Mouse (Mus musculus) MEL (cell line): Measurements from ENCODE around the gene Secisbp2. TPM values are rescaled to one million over a fixed set of nuclear protein-coding genes. Genes with fewer than 3 reads are reported as not detected.

ENCODE experiments used
- DNase-seq: peaks from one replicate; pipeline ENCODE4 v3.0.0; 2011; ENCODE audit warnings: low read depth, low spot score
- H3K27ac ChIP-seq: 2 replicates; pipeline ENCODE4 v1.5.1; 2012; ENCODE audit warnings: low read depth, mild to moderate bottlenecking, control low read depth, low read length, moderate library complexity; ENCODE audit not compliant: control insufficient read depth
- H3K27me3 ChIP-seq, 2 experiments: fragments of 150-350 bp in 1 of 2; sonication (generic) in 1 of 2; 2 replicates each; pipeline ENCODE4 v1.6.1; 2012; ENCODE audit warnings: low read length in 2 of 2, mild to moderate bottlenecking in 2 of 2, improper control_type of control experiment in 1 of 2, moderate library complexity in 1 of 2; ENCODE audit not compliant: insufficient read depth in 2 of 2, control insufficient read depth in 1 of 2
- H3K36me3 ChIP-seq, 2 experiments: 2 replicates each; pipeline ENCODE4 v1.6.1; 2012 to 2014; ENCODE audit warnings: low read length in 2 of 2, improper control_type of control experiment in 1 of 2, inconsistent platforms in 1 of 2, mild to moderate bottlenecking in 1 of 2; ENCODE audit not compliant: insufficient read depth in 2 of 2, control insufficient read depth in 1 of 2
- H3K4me1 ChIP-seq, 2 experiments: fragments of 150-350 bp in 1 of 2; sonication (generic) in 1 of 2; 2 replicates each; pipeline ENCODE4 v1.6.1; 2012; ENCODE audit warnings: low read length in 2 of 2, improper control_type of control experiment in 1 of 2, mild to moderate bottlenecking in 1 of 2; ENCODE audit not compliant: insufficient read depth in 2 of 2, control insufficient read depth in 1 of 2
- H3K4me3 ChIP-seq, 2 experiments: fragments of 150-350 bp in 1 of 2; sonication (generic) in 1 of 2; 2 replicates each; pipeline ENCODE4 v1.5.1; 2012; ENCODE audit warnings: low read depth in 2 of 2, low read length in 2 of 2, mild to moderate bottlenecking in 2 of 2, moderate library complexity in 2 of 2, control low read depth in 1 of 2, improper control_type of control experiment in 1 of 2; ENCODE audit not compliant: control insufficient read depth in 1 of 2, insufficient read depth in 1 of 2
- H3K79me2 ChIP-seq: 2 replicates; pipeline ENCODE4 v1.6.1; 2012; ENCODE audit warnings: mild to moderate bottlenecking, low read length, moderate library complexity; ENCODE audit not compliant: control insufficient read depth, poor library complexity, insufficient read depth
- H3K9ac ChIP-seq: 2 replicates; pipeline ENCODE4 v1.6.1; 2012; ENCODE audit warnings: low read depth, mild to moderate bottlenecking, control low read depth, low read length, moderate library complexity; ENCODE audit not compliant: control insufficient read depth, poor library complexity, severe bottlenecking
- H3K9me3 ChIP-seq: fragments of 150-350 bp; sonication (generic); replicated peaks from 2 replicates; pipeline ENCODE4 v1.6.1; 2012; ENCODE audit warnings: mild to moderate bottlenecking, low read length, improper control_type of control experiment, moderate library complexity; ENCODE audit not compliant: insufficient read depth
- BHLHE40 ChIP-seq: IDR thresholded peaks from 2 replicates; pipeline ENCODE4 v1.6.1; 2012; ENCODE audit warnings: low read depth, mild to moderate bottlenecking, inconsistent platforms, low read length, improper control_type of control experiment, borderline replicate concordance
- CHD1 ChIP-seq: IDR thresholded peaks from 2 replicates; pipeline ENCODE4 v1.6.1; 2012; ENCODE audit warnings: low read depth, mild to moderate bottlenecking, inconsistent platforms, low read length, improper control_type of control experiment
- CHD2 ChIP-seq: IDR thresholded peaks from 2 replicates; pipeline ENCODE4 v1.6.1; 2011; ENCODE audit warnings: low read length, improper control_type of control experiment
- CTCF ChIP-seq, 3 experiments: IDR thresholded peaks in 2 of 3; conservative IDR thresholded peaks in 1 of 3; 2 replicates each; pipeline ENCODE4 v1.5.1; 2011 to 2012; ENCODE audit warnings: low read length in 3 of 3, low read depth in 2 of 3, mild to moderate bottlenecking in 2 of 3, improper control_type of control experiment in 1 of 3, inconsistent platforms in 1 of 3, mixed read lengths in 1 of 3, moderate library complexity in 1 of 3; ENCODE audit not compliant: control insufficient read depth in 1 of 3, insufficient read depth in 1 of 3, poor library complexity in 1 of 3, severe bottlenecking in 1 of 3
- ELF1 ChIP-seq: IDR thresholded peaks from 2 replicates; pipeline ENCODE4 v1.6.1; 2014; ENCODE audit warnings: low read depth, mild to moderate bottlenecking, inconsistent platforms, low read length, improper control_type of control experiment, moderate library complexity
- EP300 ChIP-seq, 2 experiments: IDR thresholded peaks; 2 replicates each; pipeline ENCODE4 v1.6.1; 2011; ENCODE audit warnings: improper control_type of control experiment in 2 of 2, low read length in 2 of 2, low read depth in 1 of 2, mild to moderate bottlenecking in 1 of 2
- ETS1 ChIP-seq: IDR thresholded peaks from 2 replicates; pipeline ENCODE4 v1.6.1; 2012; ENCODE audit warnings: low read depth, mild to moderate bottlenecking, inconsistent platforms, low read length, improper control_type of control experiment, moderate library complexity
- GABPA ChIP-seq: IDR thresholded peaks from 2 replicates; pipeline ENCODE4 v1.6.1; 2012; ENCODE audit warnings: low read depth, mild to moderate bottlenecking, inconsistent platforms, low read length, improper control_type of control experiment, moderate library complexity
- GATA1 ChIP-seq: IDR thresholded peaks from 2 replicates; pipeline ENCODE4 v1.6.1; 2011; ENCODE audit warnings: low read depth, low read length, improper control_type of control experiment
- HCFC1 ChIP-seq: IDR thresholded peaks from 2 replicates; pipeline ENCODE4 v1.6.1; 2012; ENCODE audit warnings: low read depth, mild to moderate bottlenecking, inconsistent platforms, low read length, improper control_type of control experiment, moderate library complexity
- JUND ChIP-seq: IDR thresholded peaks from 2 replicates; pipeline ENCODE4 v1.6.1; 2011; ENCODE audit warnings: low read depth, mild to moderate bottlenecking, improper control_type of control experiment, low read length
- KAT2A ChIP-seq: conservative IDR thresholded peaks from 2 replicates; pipeline ENCODE4 v1.6.1; 2012; ENCODE audit warnings: low read depth, low read length, improper control_type of control experiment, inconsistent platforms
- MAFK ChIP-seq: IDR thresholded peaks from 2 replicates; pipeline ENCODE4 v1.6.1; 2011; ENCODE audit warnings: low read depth, mild to moderate bottlenecking, low read length, improper control_type of control experiment, borderline replicate concordance
- MAX ChIP-seq: IDR thresholded peaks from 2 replicates; pipeline ENCODE4 v1.6.1; 2011; ENCODE audit warnings: low read length, improper control_type of control experiment
- MAZ ChIP-seq: IDR thresholded peaks from 2 replicates; pipeline ENCODE4 v1.6.1; 2012; ENCODE audit warnings: low read depth, mild to moderate bottlenecking, inconsistent platforms, low read length, improper control_type of control experiment
- MEF2A ChIP-seq: IDR thresholded peaks from 2 replicates; pipeline ENCODE4 v1.6.1; 2014; ENCODE audit warnings: low read depth, mild to moderate bottlenecking, inconsistent platforms, low read length, improper control_type of control experiment; ENCODE audit not compliant: poor library complexity, insufficient replicate concordance, severe bottlenecking; ENCODE audit errors: extremely low read depth
- MXI1 ChIP-seq: IDR thresholded peaks from 2 replicates; pipeline ENCODE4 v1.6.1; 2011; ENCODE audit warnings: mild to moderate bottlenecking, low read depth, low read length, improper control_type of control experiment
- MYB ChIP-seq: IDR thresholded peaks from 2 replicates; pipeline ENCODE4 v1.6.1; 2011; ENCODE audit warnings: mild to moderate bottlenecking, low read depth, low read length, improper control_type of control experiment
- MYC ChIP-seq: IDR thresholded peaks from 2 replicates; pipeline ENCODE4 v1.6.1; 2011; ENCODE audit warnings: low read depth, mild to moderate bottlenecking, low read length, improper control_type of control experiment, moderate library complexity
- NELFE ChIP-seq: IDR thresholded peaks from 2 replicates; pipeline ENCODE4 v1.6.1; 2011; ENCODE audit warnings: low read depth, low read length, improper control_type of control experiment
- NRF1 ChIP-seq: IDR thresholded peaks from 2 replicates; pipeline ENCODE4 v1.6.1; 2014; ENCODE audit warnings: low read depth, mild to moderate bottlenecking, inconsistent platforms, low read length, improper control_type of control experiment, moderate library complexity; ENCODE audit not compliant: poor library complexity, insufficient read depth, severe bottlenecking
- POLR2A ChIP-seq, 2 experiments: IDR thresholded peaks; 2 replicates each; pipeline ENCODE4 v1.6.1; 2011 to 2012; ENCODE audit warnings: low read length in 2 of 2, mild to moderate bottlenecking in 2 of 2, control low read depth in 1 of 2, improper control_type of control experiment in 1 of 2, low read depth in 1 of 2, moderate library complexity in 1 of 2; ENCODE audit not compliant: control insufficient read depth in 1 of 2, insufficient read depth in 1 of 2, poor library complexity in 1 of 2
- POLR2AphosphoS2 ChIP-seq: IDR thresholded peaks from 2 replicates; pipeline ENCODE4 v1.6.1; 2011; ENCODE audit warnings: low read length, improper control_type of control experiment
- POLR2AphosphoS5 ChIP-seq: IDR thresholded peaks from 2 replicates; pipeline ENCODE4 v1.6.1; 2012; ENCODE audit warnings: low read depth, borderline replicate concordance, mild to moderate bottlenecking, inconsistent platforms, low read length, moderate library complexity, mixed read lengths
- RAD21 ChIP-seq: IDR thresholded peaks from 2 replicates; pipeline ENCODE4 v1.6.1; 2011; ENCODE audit warnings: mild to moderate bottlenecking, low read depth, low read length, improper control_type of control experiment
- RCOR1 ChIP-seq: IDR thresholded peaks from 2 replicates; pipeline ENCODE4 v1.6.1; 2012; ENCODE audit warnings: low read depth, mild to moderate bottlenecking, inconsistent platforms, low read length, improper control_type of control experiment
- SIN3A ChIP-seq: IDR thresholded peaks from 2 replicates; pipeline ENCODE4 v1.6.1; 2012; ENCODE audit warnings: low read length, improper control_type of control experiment, inconsistent platforms
- SMC3 ChIP-seq: IDR thresholded peaks from 2 replicates; pipeline ENCODE4 v1.6.1; 2011; ENCODE audit warnings: low read depth, low read length, improper control_type of control experiment
- TAL1 ChIP-seq: IDR thresholded peaks from 2 replicates; pipeline ENCODE4 v1.6.1; 2012; ENCODE audit warnings: mild to moderate bottlenecking, inconsistent platforms, low read length, moderate library complexity, mixed read lengths
- TBP ChIP-seq: IDR thresholded peaks from 2 replicates; pipeline ENCODE4 v1.8.0; 2011; ENCODE audit warnings: low read depth, low read length, improper control_type of control experiment
- TCF12 ChIP-seq: IDR thresholded peaks from 2 replicates; pipeline ENCODE4 v1.6.1; 2014; ENCODE audit warnings: low read depth, mild to moderate bottlenecking, inconsistent platforms, low read length, improper control_type of control experiment, moderate library complexity
- USF2 ChIP-seq, 2 experiments: IDR thresholded peaks; 2 replicates each; pipeline ENCODE4 v1.6.1; 2011 to 2012; ENCODE audit warnings: improper control_type of control experiment in 2 of 2, low read length in 2 of 2, borderline replicate concordance in 1 of 2, inconsistent platforms in 1 of 2, low read depth in 1 of 2, mild to moderate bottlenecking in 1 of 2; ENCODE audit not compliant: insufficient read depth in 1 of 2
- ZC3H11A ChIP-seq: IDR thresholded peaks from 2 replicates; pipeline ENCODE4 v1.6.1; 2012; ENCODE audit warnings: low read depth, mild to moderate bottlenecking, inconsistent platforms, low read length, improper control_type of control experiment
- ZKSCAN1 ChIP-seq: IDR thresholded peaks from 2 replicates; pipeline ENCODE4 v1.6.1; 2012; ENCODE audit warnings: low read depth, mild to moderate bottlenecking, inconsistent platforms, low read length, improper control_type of control experiment, moderate library complexity
- ZMIZ1 ChIP-seq: IDR thresholded peaks from 2 replicates; pipeline ENCODE4 v1.6.1; 2012; ENCODE audit warnings: low read depth, mild to moderate bottlenecking, inconsistent platforms, low read length, improper control_type of control experiment, moderate library complexity
- ZNF384 ChIP-seq: IDR thresholded peaks from 2 replicates; pipeline ENCODE4 v1.6.1; 2012; ENCODE audit warnings: low read depth, mild to moderate bottlenecking, inconsistent platforms, low read length, improper control_type of control experiment
- polyA plus RNA-seq, 2 experiments: library from polyadenylated mRNA; stranded (reverse) in 1 of 2; unstranded in 1 of 2; fragments of >175 nt in 1 of 2; fragments of >200 nt in 1 of 2; gene quantifications; 2 replicates each; pipeline versions ENCODE4 v1.2.1 to v1.2.4; 2012; ENCODE audit warnings: low replicate concordance in 2 of 2, low read depth in 1 of 2; ENCODE audit not compliant: insufficient read length in 2 of 2, insufficient read depth in 1 of 2, missing spikeins in 1 of 2
- total RNA-seq: library from RNA; depleted of rRNA; stranded (reverse); fragments of 300-350 nt; gene quantifications from 2 replicates; pipeline ENCODE4 v1.2.3, GENCODE M21; 2012

Secisbp2 gene
- total and polyA plus RNA-seq, 3 experiments: 26.0 to 76.4 (median 28.5) TPM

DNA sequence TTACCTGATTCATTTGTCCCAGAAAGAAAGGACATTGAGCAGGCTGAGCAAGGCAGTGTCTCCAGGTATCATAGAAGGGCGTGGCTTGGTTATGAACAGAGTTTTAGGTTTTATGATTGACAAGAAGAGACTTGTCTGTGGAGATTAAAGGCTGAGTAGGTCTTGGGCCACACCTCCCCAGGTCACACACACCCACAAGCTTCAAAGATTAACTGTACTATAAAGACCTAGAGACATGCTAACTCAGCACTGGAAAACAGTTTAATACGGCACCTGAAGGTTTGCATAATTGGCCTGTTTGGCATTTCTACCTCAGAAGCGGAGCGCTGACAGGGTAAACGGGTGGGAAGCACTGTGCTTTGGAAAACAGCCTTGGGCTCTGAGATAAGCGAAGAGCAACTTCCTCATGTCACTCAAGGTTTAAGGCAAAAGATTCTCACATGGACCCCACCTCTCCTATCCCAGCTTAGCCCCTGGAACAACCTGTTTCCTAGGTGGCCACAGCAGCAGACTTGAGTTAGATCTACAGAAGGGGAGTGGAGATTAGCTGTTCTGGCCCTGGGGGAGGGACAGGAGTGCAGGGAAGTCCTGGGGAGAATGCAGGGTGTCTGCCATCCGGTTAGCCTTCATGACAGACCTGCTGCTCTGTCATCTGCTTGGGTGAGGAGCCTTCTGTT is 33.9 kb downstream of the Secisbp2 start:
- peak overlapping the region; percentile 62 for H3K27ac ChIP-seq
- H3K9ac ChIP-seq: no peak overlapping the region
- no peaks in the 10 kb centered on the region for H3K79me2 ChIP-seq
- H3K4me1 ChIP-seq: peaks cover 19 to 49% of the 10 kb centered on the region in 2 experiments
- no peaks in the 10 kb centered on the region for H3K9me3 ChIP-seq
- no peak overlapping the region for H3K4me3 ChIP-seq
- peaks cover 8 to 43% of the 10 kb centered on the region in 2 experiments; a peak in 3 of 4 replicates for H3K36me3 ChIP-seq
- H3K27me3 ChIP-seq: no peaks in the 10 kb centered on the region
- peak; percentile 86 for DNase-seq
- TF ChIP-seq ZKSCAN1 (no peak), USF2 (IDR thresholded peaks at IDR 0.05; ENCODE audit: borderline replicate concordance in 1 of 2, insufficient read depth in 1 of 2, low read depth in 1 of 2, low read length in 2 of 2) (no peak), MAX (no peak), BHLHE40 (peak; percentile 19; the same call in 1 of the 2 replicates), CHD1 (no peak), TBP (0 out of 2 replicates have a peak, but pooled peaks have one; percentile 32), MYC (0 out of 2 replicates have a peak, but pooled peaks have one; percentile 44), NELFE (no peak), JUND (no peak), NRF1 (no peak), GATA1 (peak; percentile 83), MEF2A (no peak), CHD2 (no peak), ZC3H11A (no peak), POLR2AphosphoS2 (no peak), POLR2A (IDR thresholded peaks at IDR 0.05; ENCODE audit: control insufficient read depth in 1 of 2, insufficient read depth in 1 of 2, low read depth in 1 of 2, low read length in 2 of 2, poor library complexity in 1 of 2) (no peak), ELF1 (0 out of 2 replicates have a peak, but pooled peaks have one; percentile 16), ETS1 (peak; percentile 79), MXI1 (no peak; the same call in 1 of the 2 replicates), CTCF (IDR thresholded peaks at IDR 0.05 in 2 of 3, conservative IDR thresholded peaks at IDR 0.05 in 1 of 3; ENCODE audit: control insufficient read depth in 1 of 3, insufficient read depth in 1 of 3, low read depth in 2 of 3, low read length in 3 of 3, poor library complexity in 1 of 3, severe bottlenecking in 1 of 3) (no peak), ZNF384 (no peak), GABPA (no peak), TCF12 (peak; percentile 68; the same call in 1 of the 2 replicates), ZMIZ1 (no peak), MYB (no peak), SIN3A (peak; percentile 44; the same call in 1 of the 2 replicates), MAZ (no peak), HCFC1 (no peak), RCOR1 (peak; percentile 71), POLR2AphosphoS5 (no peak), KAT2A (no peak), MAFK (peak; percentile 60), SMC3 (no peak), RAD21 (no peak), EP300 (IDR thresholded peaks at IDR 0.05; ENCODE audit: low read depth in 1 of 2, low read length in 2 of 2) (peak; percentile 56 to 81; a peak in 3 of 4 replicates), TAL1 (peak; percentile 88)
